Mouse (Mus musculus) cerebral cortex, adult 2 months (tissue): ENCODE measurements around the gene Tspan5.

Experiments
- WGBS: fragments of 180-500 bp; shearing (Covaris S2); methylation state at CpG from one replicate; pipeline ENCODE4 v1.1.7; 2018; 5-methylcytosine and 5-hydroxymethylcytosine counted together

Gene Tspan5

GRCm38 (mm10) chr3:138741649-138742565, at the start of gene Tspan5:
Gene Tspan5, plus strand, starts transcription at chr3:138742195.
- 1% methylated on average over 90 of the region's 100 CpGs for WGBS

- WGBS: 38% methylated on average over 1 of the region's 1 CpGs
Observed at GRCm38 (mm10) chr3:138692302-138692701, 49.7 kb upstream of the Tspan5 start.

DNA sequence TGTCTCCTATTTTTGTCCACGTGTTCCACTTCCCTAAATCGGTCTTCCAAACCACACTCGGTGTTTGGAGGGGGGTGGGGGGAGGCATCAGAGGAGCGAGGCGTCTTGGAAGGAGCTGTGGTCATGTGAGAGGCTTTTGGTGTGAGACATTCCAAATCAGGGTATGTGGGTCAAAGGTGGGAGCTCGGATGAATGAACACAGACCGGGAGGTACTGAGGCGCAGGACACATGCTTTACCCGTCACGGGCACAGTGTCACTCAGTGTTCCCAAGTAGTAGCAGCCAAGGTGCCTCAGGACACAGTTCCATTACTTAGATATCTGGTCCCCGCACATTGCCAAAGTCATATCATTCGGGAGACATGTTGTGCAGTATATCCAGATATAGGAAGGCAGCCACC, 38.6 kb upstream of the Tspan5 start:
- whole genome bisulfite sequencing: 78% methylated on average over 12 of the region's 12 CpGs

DNA sequence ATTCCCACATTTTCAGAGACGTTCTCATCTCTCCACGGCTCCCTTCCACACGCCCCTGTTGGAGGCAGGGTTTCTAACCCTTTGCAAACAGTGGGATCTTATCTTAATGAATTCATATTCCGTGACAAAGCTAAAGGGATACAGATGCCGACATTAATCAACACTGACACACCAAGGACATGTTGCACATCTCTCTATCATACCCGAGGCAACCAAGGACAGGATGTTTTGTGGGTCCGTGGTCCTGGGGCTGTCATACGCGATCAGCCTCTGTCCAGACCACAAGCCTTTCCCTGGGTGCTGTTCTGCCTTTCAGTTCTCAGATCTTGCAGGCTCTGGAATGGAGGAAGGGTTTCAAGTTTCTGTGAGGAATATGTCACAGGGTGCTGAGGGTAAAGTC, 37.5 kb upstream of the Tspan5 start:
- 88% methylated on average over 9 of the region's 9 CpGs for WGBS

GRCm38 (mm10) chr3:138705875-138706274, 36.1 kb upstream of the Tspan5 start:
- WGBS: 81% methylated on average over 14 of the region's 14 CpGs

- WGBS: 87% methylated on average over 5 of the region's 5 CpGs
Observed at GRCm38 (mm10) chr3:138709183-138709582, 32.8 kb upstream of the Tspan5 start.

- 81% methylated on average over 4 of the region's 4 CpGs for WGBS
Observed at GRCm38 (mm10) chr3:138711971-138712370, 30.0 kb upstream of the Tspan5 start.

DNA sequence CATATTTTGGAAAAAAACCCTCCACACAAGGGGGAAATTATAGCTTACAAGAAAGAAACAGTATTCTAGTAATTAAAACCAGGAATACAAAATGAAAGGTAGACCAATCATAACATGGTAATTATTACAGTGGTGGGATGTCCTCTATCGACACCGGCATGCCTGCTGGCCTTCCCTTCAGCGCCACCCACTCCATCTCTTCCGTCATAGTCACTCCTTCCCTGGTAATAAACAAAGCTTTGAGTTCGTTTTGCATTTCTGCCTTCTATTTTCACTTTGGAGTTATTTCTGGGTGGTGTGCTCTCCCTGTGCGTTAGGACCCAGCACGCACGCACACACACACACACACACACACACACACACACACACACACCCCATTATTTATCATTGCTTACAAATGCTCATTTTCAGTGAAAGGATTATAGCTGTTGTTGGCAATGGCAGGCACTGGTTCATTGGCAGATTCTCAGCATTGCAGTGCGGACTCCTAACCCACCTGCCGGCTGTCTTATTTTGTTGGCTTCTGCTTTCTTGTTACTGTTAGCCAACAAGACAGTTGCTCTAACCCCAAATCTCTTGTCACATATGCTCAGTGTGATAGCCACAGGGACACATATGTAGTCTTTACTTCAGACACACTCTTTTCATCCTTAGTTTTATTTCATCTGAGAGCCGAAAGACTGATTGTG, 29.4 kb upstream of the Tspan5 start:
- 42% methylated on average over 11 of the region's 11 CpGs for WGBS

DNA sequence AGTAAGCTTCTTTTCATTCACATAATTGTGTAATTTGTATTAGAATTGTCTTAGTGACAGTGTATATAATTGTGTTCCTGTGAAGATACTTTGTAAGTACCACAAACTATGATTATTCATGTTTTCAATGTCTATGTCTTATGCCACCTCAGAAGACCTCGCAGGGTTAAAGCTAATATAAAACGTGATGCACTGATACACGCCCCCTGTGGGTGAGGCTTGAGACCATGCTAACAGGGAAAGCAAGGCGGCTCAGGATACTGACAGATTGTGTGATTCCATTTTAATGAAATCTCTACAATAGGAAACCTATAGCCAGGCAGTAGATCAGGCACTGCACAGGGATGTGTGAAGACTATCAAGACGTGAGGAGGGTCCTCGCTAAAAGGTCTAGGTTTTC, 28.9 kb upstream of the Tspan5 start:
- WGBS: 45% methylated on average over 6 of the region's 6 CpGs

GRCm38 (mm10) chr3:138714788-138715187, 27.2 kb upstream of the Tspan5 start:
- WGBS: 62% methylated on average over 2 of the region's 2 CpGs

DNA sequence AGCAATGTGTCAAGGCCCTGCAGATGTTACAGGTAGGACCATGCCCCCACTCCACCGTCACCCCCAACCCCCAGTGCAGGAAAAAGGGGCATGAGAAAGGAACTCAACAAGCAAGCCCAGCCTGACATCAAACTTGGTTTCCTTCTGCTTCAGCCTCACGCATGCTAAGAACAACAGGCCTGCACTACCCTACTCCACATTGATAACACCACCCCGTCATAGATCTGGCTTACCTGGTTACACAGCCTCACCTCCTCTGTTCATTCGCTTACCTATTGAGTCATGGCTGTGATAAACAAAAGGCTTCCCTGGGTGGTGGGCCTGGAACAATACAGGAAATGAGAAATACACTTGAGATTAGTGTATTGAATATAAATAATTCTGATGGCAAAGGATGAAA, 26.8 kb upstream of the Tspan5 start:
- 81% methylated on average over 4 of the region's 4 CpGs for WGBS

- WGBS: 71% methylated on average over 5 of the region's 5 CpGs
Observed at GRCm38 (mm10) chr3:138717040-138717439, 25.0 kb upstream of the Tspan5 start.

GRCm38 (mm10) chr3:138722152-138722551, 19.8 kb upstream of the Tspan5 start:
- WGBS: 80% methylated on average over 5 of the region's 5 CpGs

DNA sequence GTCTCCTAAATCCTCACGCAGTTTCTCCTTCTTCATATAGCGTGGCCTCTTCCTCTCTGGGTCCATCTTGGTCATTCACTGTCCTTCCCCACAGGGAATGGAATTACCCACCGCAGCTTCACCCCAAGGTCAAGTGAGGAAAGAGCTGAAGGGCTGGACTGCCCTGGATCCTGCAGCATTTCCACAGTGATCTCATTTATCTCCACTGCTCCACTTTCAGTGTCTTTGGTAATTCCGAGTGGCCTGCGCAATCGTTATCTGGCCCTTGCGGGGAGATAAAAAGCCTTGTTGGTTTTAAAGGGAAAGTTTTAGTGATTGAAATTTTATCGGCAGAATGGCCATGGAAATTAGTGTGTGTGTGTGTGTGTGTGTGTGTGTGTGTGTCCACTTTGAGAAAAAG, 14.4 kb upstream of the Tspan5 start:
- 94% methylated on average over 8 of the region's 8 CpGs for WGBS

DNA sequence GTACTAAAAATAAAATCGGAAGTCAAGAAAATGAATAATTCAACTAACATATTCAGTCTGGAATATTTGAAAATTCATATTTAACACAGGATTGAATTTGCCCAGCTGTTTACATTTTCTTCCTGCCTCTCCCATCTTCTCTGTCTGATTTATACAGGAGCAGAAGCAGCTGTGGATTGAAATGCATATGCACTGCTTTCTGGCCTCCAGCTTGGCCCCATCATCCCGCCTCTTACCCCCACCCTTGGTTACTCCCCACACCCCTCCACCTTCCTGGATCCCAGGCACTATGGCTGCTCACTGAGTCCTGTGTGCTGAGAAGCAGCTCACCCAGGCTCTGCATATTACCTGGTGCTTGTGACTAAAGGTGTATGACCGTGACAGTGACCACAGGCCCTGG, 13.2 kb upstream of the Tspan5 start:
- 71% methylated on average over 3 of the region's 3 CpGs for WGBS

DNA sequence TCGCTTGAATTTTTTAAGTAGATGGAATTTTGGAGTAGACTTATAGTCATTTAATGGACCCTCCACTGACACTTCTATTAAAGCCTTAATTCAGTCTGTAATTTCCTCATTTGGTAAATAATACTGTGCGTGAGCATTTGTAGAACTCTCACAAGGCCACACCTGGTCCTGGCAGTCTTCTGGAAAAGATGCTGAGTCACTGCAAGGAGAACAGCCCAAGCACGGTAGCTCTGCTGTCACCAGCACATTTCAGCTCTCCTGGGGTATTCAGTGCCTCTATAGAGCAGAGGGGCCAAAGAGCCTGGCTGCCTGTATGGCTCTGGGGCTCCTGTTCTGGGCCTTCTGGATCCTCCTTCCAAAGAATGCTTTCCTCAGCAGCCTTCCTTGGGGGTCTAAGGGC, 11.2 kb upstream of the Tspan5 start:
- 85% methylated on average over 3 of the region's 3 CpGs for WGBS

GRCm38 (mm10) chr3:138735760-138736159, 6.2 kb upstream of the Tspan5 start:
- WGBS: 61% methylated on average over 5 of the region's 5 CpGs

DNA sequence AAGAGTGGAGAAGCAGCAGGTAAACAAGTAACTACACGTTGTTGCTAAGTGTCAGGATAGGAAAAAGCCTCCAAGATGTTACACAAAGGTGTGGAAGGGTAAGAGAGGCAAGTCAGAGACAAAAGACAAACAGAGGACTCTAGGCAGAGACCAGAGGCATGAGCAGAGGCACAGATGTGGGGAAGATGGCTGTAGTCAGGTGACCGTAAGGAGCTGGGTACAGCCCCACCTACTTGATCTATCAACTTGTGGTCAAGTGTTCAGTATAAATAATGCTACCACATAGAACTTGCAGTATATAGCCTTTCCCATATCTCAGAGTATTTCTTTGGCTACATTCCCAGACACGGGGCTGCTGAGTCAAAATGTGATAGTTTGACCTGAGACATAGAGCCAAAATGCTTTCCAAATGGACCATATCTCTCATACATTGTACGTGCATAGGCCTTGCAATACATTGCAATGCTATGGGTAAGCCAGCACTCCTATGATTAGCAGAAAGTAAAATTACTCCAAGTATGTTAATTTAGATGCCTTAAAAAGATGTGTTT, 2.8 kb upstream of the Tspan5 start:
- 86% methylated on average over 4 of the region's 4 CpGs for WGBS

GRCm38 (mm10) chr3:138740291-138740690, 1.7 kb upstream of the Tspan5 start:
- WGBS: 92% methylated on average over 3 of the region's 3 CpGs

DNA sequence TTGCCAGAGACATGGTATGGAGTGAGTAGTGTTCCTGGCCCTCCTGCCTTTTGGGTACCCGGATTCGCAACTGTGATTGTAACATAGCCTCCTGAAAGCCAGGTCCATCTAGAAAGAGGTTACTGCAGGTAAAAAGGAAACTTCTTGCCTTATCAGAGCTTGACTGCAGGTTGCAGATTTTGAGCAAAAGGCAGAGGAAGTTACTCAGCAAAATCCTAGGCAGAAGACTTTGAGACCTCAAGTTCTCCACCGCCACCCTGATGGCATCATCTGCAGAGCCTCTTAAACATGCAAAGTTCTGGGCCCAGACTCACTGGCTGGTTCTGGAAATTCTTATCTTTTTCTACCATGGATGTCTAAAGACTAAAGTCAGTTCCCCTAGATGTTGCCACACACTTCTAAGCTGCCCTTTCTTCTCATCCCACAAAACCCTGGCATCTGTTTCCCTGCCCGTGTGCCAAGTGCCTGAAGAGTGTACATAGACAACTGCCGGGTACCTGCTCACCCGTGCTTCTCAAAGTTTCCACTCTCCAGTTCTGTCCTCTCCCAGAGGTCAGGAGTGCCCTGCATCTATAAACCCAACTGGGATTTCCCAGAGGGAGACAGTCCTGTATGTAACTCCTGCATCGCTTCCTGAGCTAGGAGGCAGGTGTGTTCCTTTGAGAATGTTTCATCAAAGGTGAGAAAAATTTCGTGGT, 1.0 kb upstream of the Tspan5 start:
- WGBS: 68% methylated on average over 8 of the region's 8 CpGs

DNA sequence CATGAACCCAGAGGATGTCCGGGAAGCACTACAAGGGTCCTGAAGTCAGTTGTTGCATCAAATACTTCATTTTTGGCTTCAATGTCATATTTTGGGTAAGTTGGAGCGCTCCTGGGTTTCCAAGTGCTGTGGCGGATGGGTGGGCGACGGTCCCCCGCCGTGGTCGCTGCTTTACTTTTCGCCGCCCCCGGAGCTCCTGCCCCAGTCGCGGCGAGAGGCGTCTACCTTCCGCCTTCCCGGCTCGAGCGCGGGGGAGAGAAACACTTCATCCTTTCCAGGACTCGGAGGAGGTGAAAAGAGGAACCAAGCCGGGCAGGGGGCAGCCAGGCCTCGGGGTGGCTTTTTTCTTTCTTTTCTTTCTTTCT, 553 bp downstream of the Tspan5 start:
- WGBS: 0% methylated on average over 23 of the region's 23 CpGs

DNA sequence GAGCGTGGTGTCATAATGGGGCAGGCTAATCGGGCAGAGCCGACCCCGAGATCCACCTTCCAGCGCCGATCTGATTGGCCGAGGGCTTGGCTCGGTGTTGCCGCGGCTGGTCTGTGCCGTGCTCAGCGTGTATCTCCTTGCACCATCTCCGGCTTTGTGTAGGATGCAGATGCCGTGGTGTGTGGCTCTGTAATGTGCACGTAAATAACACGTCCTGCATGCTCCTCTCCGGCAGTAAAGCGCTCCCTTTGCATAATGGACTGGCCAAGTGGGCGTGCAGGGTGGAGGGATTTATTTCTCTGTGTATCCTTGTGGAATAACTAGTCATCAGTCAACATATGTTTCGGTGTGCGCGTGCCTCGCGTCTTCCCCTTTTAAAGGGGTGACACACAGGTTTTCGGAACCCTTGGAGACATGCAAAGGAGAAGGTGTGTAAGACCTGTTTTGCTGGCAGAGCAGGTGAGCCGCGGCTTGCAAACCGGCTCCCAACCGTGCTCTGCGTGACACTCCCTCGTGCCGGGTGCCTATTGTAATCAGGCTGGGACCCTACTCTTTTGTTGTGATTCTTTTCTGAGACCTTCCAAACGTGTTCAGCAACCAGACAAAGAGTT, 1.2 kb downstream of the Tspan5 start:
- WGBS: under 1% methylated on average over 33 of the region's 33 CpGs
